Mouse (Mus musculus) c-Kit-negative CD71-positive TER-119-positive erythroid progenitor cells, embryonic 14.5 days (primary cell): ENCODE measurements around the gene Pkp3.
A peak's percentile ranks its signal among the peaks of the same experiment; 100 is the strongest.

ENCODE experiments used
- DNase-seq: peaks from one replicate; pipeline ENCODE4 v3.0.0-alpha.2; 2013; ENCODE audit warnings: low read depth, low spot score

Gene Pkp3

GRCm38 (mm10) chr7:141094487-141095205 lies 16.6 kb downstream of the Pkp3 start:
- DNase-seq = no peak

GRCm38 (mm10) chr7:141096021-141096420 lies 18.0 kb downstream of the Pkp3 start:
- no peak for DNase-seq

- DNase-seq = no peak
These were observed 18.6 kb downstream of the Pkp3 start for GRCm38 (mm10) chr7:141096649-141097056.

- no peak for DNase-seq
These were observed 19.2 kb downstream of the Pkp3 start for GRCm38 (mm10) chr7:141097177-141097576.

GRCm38 (mm10) chr7:141099911-141100691 lies 22.1 kb downstream of the Pkp3 start, which contains the start of gene Sigirr:
Sigirr (minus strand) TSS chr7:141100572.
- no peak for DNase-seq

GRCm38 (mm10) chr7:141103161-141103560 lies 25.1 kb downstream of the Pkp3 start:
- peak; percentile 36 for DNase-seq

- DNase-seq = no peak
These were observed 37.9 kb downstream of the Pkp3 start for GRCm38 (mm10) chr7:141115874-141116273.

GRCm38 (mm10) chr7:141117636-141118035 lies 39.6 kb downstream of the Pkp3 start, which contains the start of gene Ano9:
Ano9 (minus strand) TSS chr7:141117806.
- no peak for DNase-seq

GRCm38 (mm10) chr7:141119487-141119886 lies 41.5 kb downstream of the Pkp3 start:
- DNase-seq = no peak

- DNase-seq = no peak
These were observed 42.6 kb downstream of the Pkp3 start for GRCm38 (mm10) chr7:141120605-141121004.

- no peak for DNase-seq
These were observed 43.1 kb downstream of the Pkp3 start for GRCm38 (mm10) chr7:141121051-141121531.

GRCm38 (mm10) chr7:141122245-141122644 lies 44.2 kb downstream of the Pkp3 start, which contains the start of gene Ptdss2:
Ptdss2 (plus strand) TSS chr7:141122382.
- no peak for DNase-seq

- DNase-seq = peak; percentile 99
These were observed 44.9 kb downstream of the Pkp3 start for GRCm38 (mm10) chr7:141122689-141123516.

- DNase-seq = no peak
These were observed 45.5 kb downstream of the Pkp3 start for GRCm38 (mm10) chr7:141123517-141123856.

- peak; percentile 93 for DNase-seq
These were observed 53.2 kb downstream of the Pkp3 start for GRCm38 (mm10) chr7:141131024-141131820.

GRCm38 (mm10) chr7:141131904-141132755 lies 54.1 kb downstream of the Pkp3 start:
- DNase-seq = peak; percentile 75
